Mouse (Mus musculus): ENCODE measurements at regions not wholly inside any gene's neighbourhood (a gene's known extent, or its start where the extent isn't known, plus 50 kb on each side); places are given as distances from the start of the nearest gene placed in this dataset.

DNA sequence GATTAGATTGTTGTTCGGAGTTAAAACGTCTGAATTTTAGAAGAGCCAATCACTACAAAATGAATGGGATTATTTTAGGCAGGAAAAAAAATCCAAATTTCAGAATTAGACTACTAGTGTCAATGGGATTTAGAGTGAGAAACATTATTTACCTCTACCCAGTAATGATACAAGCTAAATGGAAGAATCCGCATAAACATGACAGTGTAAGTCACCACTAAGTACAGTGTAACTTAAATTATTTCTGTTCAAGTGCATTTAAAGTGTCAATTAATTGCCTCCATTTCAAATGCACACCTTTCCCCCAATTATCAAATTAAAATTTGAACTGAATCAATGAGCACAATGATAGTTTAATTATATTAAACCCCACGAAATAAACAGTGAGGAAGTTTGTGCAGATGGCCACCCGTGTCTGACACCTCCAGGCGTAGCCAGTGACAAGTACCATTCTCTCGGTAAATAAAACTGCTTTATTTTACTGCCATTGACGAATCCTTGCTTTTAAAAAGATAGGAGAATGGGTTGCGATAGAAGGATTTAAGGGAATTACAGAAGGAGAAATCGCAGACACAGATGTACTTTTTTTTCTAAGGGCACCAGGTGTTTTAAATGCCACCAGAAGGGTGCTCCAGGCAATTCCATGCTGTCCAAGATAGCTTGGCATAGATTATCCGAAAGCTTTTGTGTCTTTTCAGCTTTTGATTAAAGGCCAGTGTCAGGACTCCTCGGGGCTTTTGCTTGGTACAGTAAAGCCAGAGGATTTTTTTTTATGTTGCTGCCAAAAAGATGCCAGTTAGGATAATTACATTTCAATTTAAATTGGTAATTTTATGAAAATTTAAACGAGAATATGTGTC lies 249.5 kb upstream of the Gm11146 start:
- no peak for DNase-seq (ENCODE audit: low spot score)

DNA sequence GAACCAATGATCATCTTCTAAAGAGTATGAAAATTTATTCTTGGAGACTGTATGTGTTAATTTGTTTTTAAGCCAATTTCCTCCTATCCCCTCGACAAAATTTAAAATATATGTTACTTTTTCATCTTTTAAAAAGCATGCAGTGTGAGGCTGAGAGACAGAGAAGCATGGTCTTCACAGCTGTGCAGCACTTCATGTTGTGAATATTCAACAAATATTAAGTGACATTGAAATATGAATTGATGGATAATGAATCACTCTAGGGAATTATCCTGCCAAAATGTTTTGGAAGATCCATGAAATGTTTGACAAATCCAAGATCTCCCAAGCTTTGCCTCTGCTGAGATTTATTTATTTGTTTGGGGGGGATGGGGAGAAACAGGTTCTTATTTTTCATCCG lies 233.9 kb upstream of the Gm11146 start:
- DNase-seq (ENCODE audit: low spot score): no peak

GRCm38 (mm10) chr16:77827322-77828117 lies 225.6 kb upstream of the Gm11146 start:
- peak; percentile 87 for DNase-seq (ENCODE audit: low spot score)

- DNase-seq (ENCODE audit: low spot score): no peak
Measured at GRCm38 (mm10) chr16:77799709-77800108, 197.8 kb upstream of the Gm11146 start.

DNA sequence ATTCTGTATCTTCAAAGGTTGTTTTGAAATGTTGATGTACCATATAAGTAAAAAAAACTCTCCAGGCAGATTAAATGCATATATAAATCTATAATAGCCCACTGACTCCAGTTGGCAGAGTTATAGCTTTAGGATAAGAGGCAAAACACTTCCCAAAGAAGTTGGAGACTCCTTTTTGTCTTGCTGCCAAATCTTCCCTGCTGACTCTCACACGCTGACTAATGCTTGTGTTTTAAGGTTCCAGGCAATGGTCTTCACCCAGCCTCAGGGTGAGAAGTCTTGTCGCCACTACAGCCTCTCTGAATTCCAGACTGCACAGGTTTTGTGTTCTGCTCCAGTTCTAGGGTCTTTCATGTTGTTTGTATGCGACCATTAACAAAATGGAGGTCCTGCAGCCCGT lies 195.0 kb upstream of the Gm11146 start:
- peak; percentile 70 for DNase-seq (ENCODE audit: low spot score)

- no peak for DNase-seq (ENCODE audit: low spot score)
Measured at GRCm38 (mm10) chr16:77789652-77790051, 187.8 kb upstream of the Gm11146 start.

GRCm38 (mm10) chr16:77789206-77789605 lies 187.3 kb upstream of the Gm11146 start:
- DNase-seq (ENCODE audit: low spot score): no peak

GRCm38 (mm10) chr16:77788781-77789150 lies 186.9 kb upstream of the Gm11146 start:
- no peak for DNase-seq (ENCODE audit: low spot score)

DNA sequence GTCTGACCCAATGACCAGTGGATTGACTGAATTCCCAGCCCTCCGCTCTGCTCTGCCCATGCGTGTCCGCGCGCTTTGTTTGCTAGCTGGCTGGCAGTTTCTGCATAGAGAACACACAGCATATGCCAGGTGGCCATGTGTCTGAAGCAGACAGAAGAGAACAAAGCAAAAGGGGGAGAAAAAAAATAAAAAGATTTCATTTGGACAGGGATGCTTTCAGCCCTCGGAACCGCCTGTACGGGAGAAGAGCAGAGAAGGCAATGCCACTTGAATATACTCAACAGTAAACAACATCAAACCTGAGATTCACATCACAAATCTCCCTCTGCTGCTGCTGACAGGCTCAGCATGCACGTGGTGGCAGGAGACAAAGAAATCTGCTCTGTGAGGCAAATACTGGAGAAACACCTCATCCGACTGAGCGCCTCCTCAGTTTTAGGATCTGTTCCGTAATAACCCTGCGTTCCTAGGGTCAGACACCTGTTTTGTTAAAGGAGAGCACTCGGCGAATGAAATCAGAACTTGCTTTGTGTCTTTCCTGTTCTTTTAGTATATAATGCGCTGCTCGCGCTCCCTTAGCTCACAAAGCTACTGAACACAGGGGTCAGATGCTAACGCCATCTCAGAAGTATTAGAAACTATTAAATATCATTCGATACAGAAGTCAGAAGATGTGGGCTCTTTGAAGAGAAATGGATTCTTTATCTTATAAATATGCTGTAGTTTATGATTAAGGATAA lies 186.3 kb upstream of the Gm11146 start:
- DNase-seq (ENCODE audit: low spot score): no peak

DNA sequence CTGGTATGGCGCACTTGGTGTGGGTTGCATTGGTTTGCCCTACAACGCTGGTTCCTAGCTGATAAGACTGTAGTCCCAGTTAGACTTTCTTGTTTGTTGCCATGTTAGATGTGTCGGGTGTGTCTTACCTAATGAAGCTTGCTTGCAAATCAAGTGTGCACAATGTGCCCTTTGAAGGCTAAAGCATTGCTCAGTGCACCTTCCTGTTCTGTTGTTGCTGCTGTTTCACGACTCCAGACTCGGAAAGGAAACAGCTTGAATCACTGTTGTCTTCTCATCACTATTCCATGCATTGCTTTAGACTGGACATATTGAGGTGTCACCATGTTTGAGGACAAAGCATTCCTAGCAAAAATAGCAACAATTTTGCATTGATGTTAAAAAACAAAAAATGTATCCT lies 185.1 kb upstream of the Gm11146 start:
- no peak for DNase-seq (ENCODE audit: low spot score)

DNA sequence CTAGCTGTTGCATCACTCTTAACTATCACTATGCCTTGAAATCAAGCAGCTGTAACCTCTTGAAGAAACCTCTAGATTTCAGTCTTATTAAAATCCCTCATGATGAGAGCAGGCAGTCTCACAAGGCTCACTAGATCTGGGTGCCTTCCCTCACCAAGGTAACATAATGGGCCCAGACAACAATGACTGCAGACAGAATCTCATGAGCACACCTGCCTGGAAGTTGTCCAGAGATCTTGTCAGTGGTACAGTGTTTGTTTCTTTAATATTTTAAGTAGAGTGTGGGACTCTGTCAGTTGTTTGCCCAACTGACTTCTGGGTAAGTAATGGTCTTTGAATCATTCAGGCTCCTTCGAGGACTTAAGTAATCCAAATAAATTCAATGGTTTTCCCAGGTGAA lies 177.1 kb upstream of the Gm11146 start:
- no peak for DNase-seq (ENCODE audit: low spot score)

GRCm38 (mm10) chr16:77772075-77772474 lies 170.2 kb upstream of the Gm11146 start:
- no peak for DNase-seq (ENCODE audit: low spot score)

DNA sequence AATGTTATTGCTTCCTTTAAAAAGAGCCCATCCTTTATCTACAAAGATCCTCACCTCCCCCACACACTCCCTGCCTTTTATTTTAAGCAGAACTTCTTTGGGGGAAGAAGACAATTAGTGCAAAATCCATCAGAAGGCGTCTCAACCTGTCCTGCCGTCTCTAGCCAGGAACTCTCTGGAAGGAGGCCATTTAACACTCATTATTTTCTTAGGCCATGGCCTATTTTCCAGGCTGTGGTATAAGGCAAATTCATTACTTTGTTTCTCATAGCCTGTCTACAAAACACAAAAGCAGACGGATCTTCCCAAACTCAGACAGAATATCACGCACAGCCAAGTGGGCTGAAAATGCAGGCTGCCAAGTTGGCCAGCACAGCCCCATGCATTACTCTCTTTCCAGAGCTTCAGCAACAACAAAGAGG lies 159.0 kb upstream of the Gm11146 start:
- DNase-seq (ENCODE audit: low spot score): no peak

DNA sequence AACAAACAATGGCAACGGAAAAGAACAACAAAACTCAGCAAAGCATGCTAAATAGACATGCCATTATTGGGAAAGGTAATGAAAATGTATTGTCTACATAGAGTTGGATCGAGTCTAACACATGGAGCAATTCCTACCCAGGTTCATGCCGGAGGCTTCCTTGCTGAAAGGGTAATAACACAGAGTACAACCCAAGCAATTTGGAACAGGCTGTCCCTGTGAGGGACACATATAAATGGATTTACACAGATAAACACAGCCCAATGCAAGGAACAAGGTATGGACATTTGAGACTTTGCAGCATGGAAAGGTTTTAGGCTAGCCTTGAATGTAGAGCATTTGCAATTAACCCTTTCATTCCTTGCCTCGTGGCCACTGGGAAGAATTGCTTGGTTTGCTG lies 158.6 kb upstream of the Gm11146 start:
- no peak for DNase-seq (ENCODE audit: low spot score)

- no peak for DNase-seq (ENCODE audit: low spot score)
Measured at GRCm38 (mm10) chr16:77759997-77760396, 158.1 kb upstream of the Gm11146 start.

- no peak for DNase-seq (ENCODE audit: low spot score)
Measured at GRCm38 (mm10) chr16:77754882-77755281, 153.0 kb upstream of the Gm11146 start.

DNA sequence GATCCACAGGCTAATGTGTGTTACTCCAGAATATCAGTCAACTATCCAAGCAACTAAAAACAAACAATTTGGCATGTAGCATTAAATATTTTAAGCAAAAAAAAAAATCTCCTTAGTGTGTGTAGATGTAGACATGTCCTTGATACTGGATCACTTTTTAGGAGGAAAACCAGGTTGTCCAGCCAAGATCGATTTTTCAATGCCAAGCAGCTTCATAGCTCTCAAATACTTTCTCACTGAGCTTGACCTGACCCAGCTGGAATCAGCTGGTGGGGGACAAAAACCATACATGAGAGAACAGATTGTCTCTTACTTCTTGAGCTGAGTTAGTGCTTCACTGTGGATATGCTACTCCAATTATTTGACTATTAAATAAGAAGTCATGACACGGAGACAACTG lies 147.6 kb upstream of the Gm11146 start:
- peak; percentile 47 for DNase-seq (ENCODE audit: low spot score)

GRCm38 (mm10) chr16:77743838-77744237 lies 141.9 kb upstream of the Gm11146 start:
- no peak for DNase-seq (ENCODE audit: low spot score)

- no peak for DNase-seq (ENCODE audit: low spot score)
Measured at GRCm38 (mm10) chr16:77738821-77739220, 136.9 kb upstream of the Gm11146 start.

- no peak for DNase-seq (ENCODE audit: low spot score)
Measured at GRCm38 (mm10) chr16:77719377-77719776, 117.5 kb upstream of the Gm11146 start.

DNA sequence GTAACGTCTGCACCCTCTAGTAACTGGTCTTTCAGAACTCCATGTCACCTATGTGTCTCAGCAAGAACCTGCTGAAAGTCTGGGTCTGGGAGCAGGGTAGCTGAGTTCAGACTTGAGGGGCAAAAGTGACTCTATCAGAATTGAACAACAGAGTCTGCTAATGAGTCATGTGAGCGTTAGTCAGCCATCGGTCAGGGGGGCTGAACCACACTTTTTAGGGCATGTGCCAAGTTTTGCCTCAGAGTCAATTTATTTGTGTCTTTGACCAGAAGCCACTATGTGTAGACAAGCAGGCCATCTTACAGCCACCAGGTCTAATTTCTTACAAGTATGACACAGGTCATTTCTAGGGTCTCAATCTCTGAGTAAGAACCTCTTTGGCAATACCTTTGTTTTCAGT lies 115.9 kb upstream of the Gm11146 start:
- peak; percentile 40 for DNase-seq (ENCODE audit: low spot score)

DNA sequence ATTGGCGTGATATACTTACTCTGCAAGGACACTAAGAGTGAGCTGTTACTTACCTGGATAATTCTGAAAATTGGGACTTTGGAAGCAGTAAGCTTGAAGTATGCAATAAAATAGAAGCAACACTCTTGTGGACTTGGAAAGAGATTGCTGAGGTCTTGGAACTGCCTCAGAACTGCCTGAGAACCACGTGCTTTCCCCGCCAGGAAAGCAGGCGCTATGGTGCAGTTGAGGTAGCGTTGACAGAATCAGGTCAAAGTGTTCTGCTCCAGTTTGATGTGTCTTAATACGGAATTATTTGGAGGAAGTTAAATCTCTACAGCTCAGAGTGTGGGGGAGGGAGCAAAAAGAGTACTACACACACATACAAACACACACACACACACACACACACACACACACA lies 102.8 kb upstream of the Gm11146 start:
- peak; percentile 26 for DNase-seq (ENCODE audit: low spot score)

DNA sequence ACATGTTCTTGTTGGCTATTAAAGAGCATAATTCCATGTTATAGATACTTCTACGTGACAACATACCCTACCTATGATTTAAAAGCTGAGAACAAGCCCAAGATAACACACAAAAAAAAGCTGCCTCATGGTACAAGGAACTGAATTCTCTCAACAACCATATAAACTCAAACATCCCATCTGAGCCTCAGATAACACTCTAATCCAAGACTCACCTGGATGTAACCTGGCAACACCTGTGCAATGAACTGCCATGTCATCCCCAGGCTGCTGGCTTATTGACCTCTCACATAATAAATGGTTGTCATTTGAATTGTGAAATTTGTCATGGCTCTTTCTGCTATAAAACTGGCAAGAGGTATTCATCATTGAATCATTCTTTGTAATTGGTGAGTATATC lies 93.5 kb upstream of the Gm11146 start:
- no peak for DNase-seq (ENCODE audit: low spot score)

All from adipocyte (in vitro differentiated cells).